ENCODE assay signal across 12 mouse cellular contexts in the genomic region with DNA sequence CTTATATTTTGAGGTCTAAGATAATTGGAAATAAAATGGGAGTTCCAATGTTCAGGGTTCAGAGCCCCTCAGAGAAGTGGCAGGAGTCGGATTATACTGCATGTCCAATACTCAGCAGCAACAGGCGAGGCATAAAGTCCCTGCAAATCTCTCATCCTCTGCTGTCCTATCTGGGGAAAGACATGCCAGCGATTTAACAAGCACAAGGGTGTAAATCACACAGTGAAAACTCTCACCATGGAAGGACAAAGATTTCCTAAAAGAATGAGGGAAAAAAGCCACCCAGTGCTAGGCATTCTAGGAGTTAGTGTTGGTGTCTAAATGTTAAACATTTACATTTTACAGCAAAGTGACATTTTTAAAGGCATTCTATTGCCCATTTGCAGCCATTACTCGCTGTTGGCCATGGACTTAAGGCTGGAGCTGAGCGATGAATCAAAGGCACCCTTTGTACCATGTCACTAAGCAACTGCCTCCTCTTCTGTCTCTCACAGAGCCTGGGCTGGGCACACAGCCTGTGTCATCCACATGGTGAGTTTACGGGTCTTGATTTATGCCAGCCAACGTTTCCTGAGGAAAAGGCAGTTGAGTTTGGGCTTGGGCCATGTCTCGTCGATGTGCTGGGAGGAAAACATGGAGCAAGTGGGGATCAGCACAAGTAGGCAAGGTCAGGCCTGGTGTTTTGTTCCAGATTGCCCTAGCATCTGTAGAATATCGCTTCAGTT.
A peak's percentile ranks its signal among the peaks of the same experiment; 100 is the strongest.
DNase-seq lines count a peak whose midpoint lies in the region; ATAC-seq and TF ChIP-seq lines count a peak whose summit lies in the region.
"Had no signal": no experiment of that assay in that cellular context is flagged by ENCODE, and none has a peak within 500 bp of the region (broad histone marks: within the 10 kb centered on the region; RNA-seq: fewer than 3 reads in every experiment).

No protein-coding gene starts in this region.

- no peaks in the 10 kb centered on the region for H3K9me3 ChIP-seq in forebrain, embryonic 13.5 days (replicated peaks)
- no peaks in the 10 kb centered on the region for H3K9me3 ChIP-seq in forebrain, embryonic 10.5 days
- no peaks in the 10 kb centered on the region for H3K9me3 ChIP-seq in neural tube, embryonic 12.5 days
- H3K9me3 ChIP-seq in intestine, embryonic 16.5 days (ENCODE audit: control insufficient read depth, low read length), result no peaks in the 10 kb centered on the region
- H3K9me3 ChIP-seq: stomach, embryonic 15.5 days had no signal

- H3K4me3 ChIP-seq in forebrain, embryonic 13.5 days, result no peak overlapping the region
- no peak overlapping the region for H3K4me3 ChIP-seq in forebrain, embryonic 10.5 days
- no peak overlapping the region for H3K4me3 ChIP-seq in neural tube, embryonic 12.5 days
- no peak overlapping the region for H3K4me3 ChIP-seq in intestine, embryonic 16.5 days (ENCODE audit: low read length)
- H3K4me3 ChIP-seq: stomach, embryonic 15.5 days had no signal

- no peak for TF ChIP-seq POLR2A in brain, embryonic 14.5 days (IDR thresholded peaks at IDR 0.05; ENCODE audit: borderline replicate concordance, extremely low read depth, insufficient read depth, insufficient read length, poor library complexity, severe bottlenecking)

- no peak for TF ChIP-seq CTCF in brain, embryonic 14.5 days (IDR thresholded peaks at IDR 0.05; ENCODE audit: borderline replicate concordance, extremely low read depth, insufficient read depth, insufficient read length)

- no peak overlapping the region for H3K27ac ChIP-seq in forebrain, embryonic 13.5 days
- no peak overlapping the region for H3K27ac ChIP-seq in forebrain, embryonic 10.5 days
- no peak overlapping the region for H3K27ac ChIP-seq in neural tube, embryonic 12.5 days
- H3K27ac ChIP-seq in intestine, embryonic 16.5 days (ENCODE audit: low read length), result no peak overlapping the region
- H3K27ac ChIP-seq: stomach, embryonic 15.5 days had no signal

- H3K9ac ChIP-seq in forebrain, embryonic 13.5 days, result no peak overlapping the region
- no peak overlapping the region for H3K9ac ChIP-seq in neural tube, embryonic 12.5 days
- H3K9ac ChIP-seq in intestine, embryonic 16.5 days (ENCODE audit: low read depth, low read length), result no peak overlapping the region
- H3K9ac ChIP-seq: stomach, embryonic 15.5 days had no signal

- H3K27me3 ChIP-seq in forebrain, embryonic 13.5 days, result no peaks in the 10 kb centered on the region
- H3K27me3 ChIP-seq in forebrain, embryonic 10.5 days (ENCODE audit: poor library complexity, severe bottlenecking), result no peaks in the 10 kb centered on the region
- 0 out of 2 replicates have a peak, but pooled peaks cover 3% of the 10 kb centered on the region for H3K27me3 ChIP-seq in neural tube, embryonic 12.5 days (replicated peaks)
- no peaks in the 10 kb centered on the region for H3K27me3 ChIP-seq in intestine, embryonic 16.5 days (replicated peaks; ENCODE audit: control insufficient read depth, insufficient read depth, low read length)
- H3K27me3 ChIP-seq: stomach, embryonic 15.5 days had no signal

- 82% methylated on average over 10 of the region's 10 CpGs for WGBS in forebrain, embryonic 13.5 days
- 92% methylated on average over 10 of the region's 10 CpGs for WGBS in forebrain, embryonic 10.5 days
- 41% methylated on average over 10 of the region's 10 CpGs for WGBS in neural tube, embryonic 12.5 days
- 69% methylated on average over 10 of the region's 10 CpGs for WGBS in intestine, embryonic 16.5 days

- H3K4me2 ChIP-seq in forebrain, embryonic 13.5 days, result no peak overlapping the region
- no peak overlapping the region for H3K4me2 ChIP-seq in neural tube, embryonic 12.5 days (replicated peaks)
- H3K4me2 ChIP-seq in intestine, embryonic 16.5 days (ENCODE audit: low read depth, low read length), result no peak overlapping the region
- H3K4me2 ChIP-seq: stomach, embryonic 15.5 days had no signal

- H3K4me1 ChIP-seq in forebrain, embryonic 13.5 days, result no peaks in the 10 kb centered on the region
- no peaks in the 10 kb centered on the region for H3K4me1 ChIP-seq in forebrain, embryonic 10.5 days
- no peaks in the 10 kb centered on the region; the same call in 1 of the 2 replicates for H3K4me1 ChIP-seq in neural tube, embryonic 12.5 days
- H3K4me1 ChIP-seq in intestine, embryonic 16.5 days (ENCODE audit: control insufficient read depth, insufficient read depth, low read length), result no peaks in the 10 kb centered on the region
- H3K4me1 ChIP-seq: stomach, embryonic 15.5 days had no signal

- H3K36me3 ChIP-seq in forebrain, embryonic 13.5 days (ENCODE audit: poor library complexity, severe bottlenecking), result no peaks in the 10 kb centered on the region
- H3K36me3 ChIP-seq in forebrain, embryonic 10.5 days (replicated peaks), result no peaks in the 10 kb centered on the region
- H3K36me3 ChIP-seq in neural tube, embryonic 12.5 days, result no peaks in the 10 kb centered on the region
- H3K36me3 ChIP-seq in intestine, embryonic 16.5 days (ENCODE audit: control insufficient read depth, insufficient read depth, low read length), result no peaks in the 10 kb centered on the region
- H3K36me3 ChIP-seq: stomach, embryonic 15.5 days had no signal

- no peak for DNase-seq in forebrain, embryonic 10.5 days (ENCODE audit: extremely low spot score, low spot score)
- DNase-seq in brain, embryonic 14.5 days (ENCODE audit: low read depth), result peak; percentile 79
- peak; percentile 60 for DNase-seq in layer of hippocampus, adult 11-12 months (ENCODE audit: low spot score)
- DNase-seq in urinary bladder, postnatal 4 days (ENCODE audit: low spot score in 2 of 2), result no peak
- no peak for DNase-seq in kidney, postnatal 10 days
- DNase-seq: heart, adult 11 months; lung, postnatal 4 days had no signal

- peak; percentile 41; the same call in 1 of the 2 replicates for ATAC-seq in forebrain, embryonic 13.5 days
- peak; percentile 87 for ATAC-seq in neural tube, embryonic 12.5 days (ENCODE audit: low FRiP score, low read depth)
- ATAC-seq in intestine, embryonic 16.5 days, result no peak
- ATAC-seq: intestine, postnatal 0 days had no signal

Comparison
In these comparisons a context has a peak if more than half of its experiments do, and no peak if none do; other contexts are left out.
1. DNase-seq: peak in brain, embryonic 14.5 days (single experiment) and layer of hippocampus, adult 11-12 months (single experiment); none in forebrain, embryonic 10.5 days (single experiment), urinary bladder, postnatal 4 days (0 of 2) and kidney, postnatal 10 days (single experiment).